Mouse (Mus musculus): ENCODE results near the gene Ucn2. TPM values are rescaled to one million over a fixed set of nuclear protein-coding genes. Genes with fewer than 3 reads are reported as not detected.

The Ucn2 gene
- polyA plus RNA-seq, 1 experiment from 2014 or later = not detected

GRCm38 (mm10) chr9:108998287-108999166 is 12.7 kb downstream of the Ucn2 start:
- Histone ChIP-seq H3K4me2 (replicated peaks) (no peak overlapping the region), H3K9ac (replicated peaks) (peak overlapping the region; percentile 28; the same call in 1 of the 2 replicates), H3K27ac (no peak overlapping the region), H3K9me3 (no peaks in the 10 kb centered on the region), H3K36me3 (peaks cover 7% of the 10 kb centered on the region; the same call in 1 of the 2 replicates), H3K4me3 (replicated peaks) (no peak overlapping the region), H3K4me1 (replicated peaks) (peaks cover 20% of the 10 kb centered on the region), H3K27me3 (no peaks in the 10 kb centered on the region)
- 84% methylated on average over 19 of the region's 19 CpGs for WGBS
- ATAC-seq = no peak

DNA sequence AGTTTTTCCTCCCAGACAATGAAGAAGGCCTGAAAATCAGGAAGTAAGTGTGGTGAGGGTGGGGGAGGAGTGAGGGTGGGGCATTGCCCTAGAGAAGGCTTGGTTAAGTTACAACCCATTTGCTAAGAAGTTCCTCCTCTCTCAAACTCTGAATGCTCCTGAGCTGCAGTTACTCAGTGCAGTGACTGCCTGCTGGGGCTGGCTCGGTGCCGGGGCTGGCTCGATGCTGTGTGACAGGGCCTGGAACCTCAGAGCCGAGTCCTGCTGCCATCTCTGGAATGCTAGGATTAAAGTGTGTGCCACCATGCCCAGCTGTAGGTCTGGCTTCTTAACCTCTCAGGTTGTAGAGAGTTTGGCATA is 13.3 kb downstream of the Ucn2 start:
- no peak for ATAC-seq
- Histone ChIP-seq H3K4me1 (replicated peaks) (peaks cover 16% of the 10 kb centered on the region), H3K36me3 (peaks cover 7% of the 10 kb centered on the region; the same call in 1 of the 2 replicates), H3K4me2 (replicated peaks) (no peak overlapping the region), H3K9me3 (no peaks in the 10 kb centered on the region), H3K9ac (replicated peaks) (no peak overlapping the region), H3K27me3 (no peaks in the 10 kb centered on the region), H3K27ac (no peak overlapping the region), H3K4me3 (replicated peaks) (no peak overlapping the region)
- 83% methylated on average over 4 of the region's 4 CpGs for WGBS

DNA sequence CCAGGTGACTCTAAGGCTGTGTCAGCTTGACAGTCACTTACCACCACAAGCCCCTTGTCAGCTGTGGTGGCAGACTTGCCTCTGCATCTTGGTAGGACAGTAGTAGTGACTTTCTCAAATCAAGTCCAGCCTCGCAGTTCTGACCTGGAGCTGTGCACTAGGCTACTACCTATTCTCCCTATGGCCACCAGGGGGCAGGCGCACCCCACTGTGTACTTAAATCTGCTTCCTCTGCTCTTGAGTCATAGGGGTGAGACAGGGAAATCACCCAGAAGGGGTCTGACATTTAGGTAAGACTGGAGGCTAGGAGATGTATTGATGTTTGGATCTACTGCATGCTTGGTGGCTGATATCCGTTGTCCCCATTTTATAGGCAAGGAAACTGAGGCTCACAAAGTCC is 14.9 kb downstream of the Ucn2 start:
- WGBS = 8% methylated on average over 3 of the region's 3 CpGs
- H3K27me3 ChIP-seq = no peaks in the 10 kb centered on the region
- ATAC-seq = peak; percentile 75; the same call in 1 of the 2 replicates

GRCm38 (mm10) chr9:109003201-109003600 is 17.4 kb downstream of the Ucn2 start:
- WGBS = 59% methylated on average over 2 of the region's 2 CpGs
- no peak overlapping the region for H3K4me3 ChIP-seq (replicated peaks)
- 0 out of 2 replicates have a peak, but pooled peaks cover 6% of the 10 kb centered on the region for H3K4me1 ChIP-seq (replicated peaks)
- H3K27me3 ChIP-seq = no peaks in the 10 kb centered on the region
- no peak overlapping the region for H3K27ac ChIP-seq
- no peak for ATAC-seq
- H3K9ac ChIP-seq (replicated peaks) = no peak overlapping the region
- H3K36me3 ChIP-seq = peaks cover 25% of the 10 kb centered on the region
- no peaks in the 10 kb centered on the region for H3K9me3 ChIP-seq
- no peak overlapping the region for H3K4me2 ChIP-seq (replicated peaks)

More for the DNA sequence above, 14.9 kb downstream of the Ucn2 start:
- Histone ChIP-seq H3K9ac (replicated peaks) (no peak overlapping the region), H3K27ac (no peak overlapping the region), H3K4me2 (replicated peaks) (no peak overlapping the region), H3K4me1 (replicated peaks) (peaks cover 8% of the 10 kb centered on the region; the same call in 1 of the 2 replicates), H3K4me3 (replicated peaks) (no peak overlapping the region), H3K9me3 (no peaks in the 10 kb centered on the region), H3K36me3 (peaks cover 10% of the 10 kb centered on the region; the same call in 1 of the 2 replicates)

DNA sequence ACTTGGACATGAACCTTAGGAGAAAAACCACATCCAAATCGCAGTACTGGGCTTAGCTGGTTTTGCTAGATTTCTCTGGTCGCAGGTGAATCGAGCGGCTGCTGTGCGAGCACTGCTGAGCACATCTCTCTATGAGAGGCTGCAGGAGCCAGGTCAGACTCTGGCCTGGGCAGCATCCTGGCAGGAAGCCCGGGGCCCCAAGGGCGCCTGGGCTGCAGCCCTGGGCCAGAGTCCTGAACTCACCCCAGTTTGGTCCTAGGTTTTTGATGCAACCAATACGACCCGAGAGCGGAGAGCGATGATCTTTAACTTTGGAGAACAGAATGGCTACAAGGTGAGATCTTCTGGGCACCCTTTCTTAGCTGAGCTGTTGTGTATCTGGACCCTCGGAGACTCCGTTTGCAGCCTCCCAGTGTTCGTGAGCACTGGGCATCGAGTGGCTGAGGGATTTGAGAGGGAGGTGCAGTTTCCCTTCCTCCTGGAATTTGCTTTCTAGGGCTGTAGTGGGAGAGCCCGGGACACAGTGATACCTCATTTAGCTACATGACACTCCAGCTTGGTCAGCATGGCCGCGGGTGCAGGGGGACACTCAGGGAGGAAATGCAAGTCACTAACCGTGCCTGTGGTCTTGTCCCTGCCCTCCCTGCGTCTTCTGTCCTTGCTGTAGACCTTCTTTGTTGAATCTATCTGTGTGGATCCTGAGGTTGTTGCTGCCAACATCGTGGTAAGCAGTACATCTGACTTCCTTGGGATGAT is 21.4 kb downstream of the Ucn2 start:
- ATAC-seq = no peak
- Histone ChIP-seq H3K4me2 (replicated peaks) (no peak overlapping the region), H3K27ac (no peak overlapping the region), H3K9ac (replicated peaks) (no peak overlapping the region), H3K27me3 (no peaks in the 10 kb centered on the region), H3K36me3 (peaks cover 61% of the 10 kb centered on the region), H3K4me1 (replicated peaks) (no peaks in the 10 kb centered on the region), H3K9me3 (no peaks in the 10 kb centered on the region), H3K4me3 (replicated peaks) (no peak overlapping the region)
- WGBS = 90% methylated on average over 21 of the region's 21 CpGs

- Histone ChIP-seq H3K9me3 (no peaks in the 10 kb centered on the region), H3K4me3 (replicated peaks) (no peak overlapping the region), H3K4me2 (replicated peaks) (no peak overlapping the region), H3K4me1 (replicated peaks) (no peaks in the 10 kb centered on the region), H3K27ac (no peak overlapping the region; the same call in 1 of the 2 replicates), H3K9ac (replicated peaks) (no peak overlapping the region), H3K27me3 (no peaks in the 10 kb centered on the region), H3K36me3 (peaks cover 54% of the 10 kb centered on the region)
- WGBS = 81% methylated on average over 9 of the region's 9 CpGs
- no peak for ATAC-seq
Observed at GRCm38 (mm10) chr9:109008081-109008480, 22.3 kb downstream of the Ucn2 start.

GRCm38 (mm10) chr9:109008994-109009635 is 23.3 kb downstream of the Ucn2 start:
- no peaks in the 10 kb centered on the region for H3K27me3 ChIP-seq
- H3K36me3 ChIP-seq = peaks cover 59% of the 10 kb centered on the region
- ATAC-seq = no peak
- no peaks in the 10 kb centered on the region for H3K4me1 ChIP-seq (replicated peaks)
- H3K4me3 ChIP-seq (replicated peaks) = no peak overlapping the region
- no peaks in the 10 kb centered on the region for H3K9me3 ChIP-seq
- 81% methylated on average over 10 of the region's 10 CpGs for WGBS
- H3K27ac ChIP-seq = no peak overlapping the region
- no peak overlapping the region for H3K9ac ChIP-seq (replicated peaks)
- H3K4me2 ChIP-seq (replicated peaks) = no peak overlapping the region

DNA sequence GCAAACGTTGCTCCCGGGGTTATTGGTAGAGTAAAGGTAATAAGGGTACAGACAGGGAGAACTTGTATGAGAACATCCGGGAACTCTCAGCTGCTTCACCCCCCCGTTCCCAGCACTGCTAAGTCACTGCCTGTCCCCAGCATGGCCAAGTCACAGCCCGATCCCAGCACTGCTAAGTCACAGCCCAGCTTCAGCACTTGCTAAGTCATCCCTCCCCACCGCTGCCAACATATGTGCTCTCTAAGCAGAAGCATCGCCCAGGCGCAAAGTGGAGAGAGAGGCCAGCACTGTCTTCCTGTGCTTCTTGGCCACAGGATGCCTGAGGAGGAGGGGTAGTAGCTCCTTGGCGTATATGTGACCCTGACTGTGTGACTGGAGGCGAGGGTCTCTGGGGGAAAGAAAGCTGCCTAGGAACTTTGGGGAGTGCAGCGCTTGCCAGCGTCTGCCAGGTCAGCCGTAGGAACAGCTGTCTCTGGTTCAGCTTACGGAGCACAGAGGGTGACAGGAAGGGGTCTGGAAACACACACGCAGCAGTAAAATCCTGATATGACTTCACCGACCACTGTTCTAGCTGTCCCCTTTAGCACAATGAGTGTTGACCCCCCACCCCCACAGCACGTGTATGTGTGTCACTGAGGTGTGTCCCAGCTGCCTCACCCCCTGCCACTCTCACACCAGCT is 24.0 kb downstream of the Ucn2 start:
- H3K4me3 ChIP-seq (replicated peaks) = no peak overlapping the region
- peaks cover 59% of the 10 kb centered on the region for H3K36me3 ChIP-seq
- no peak overlapping the region for H3K27ac ChIP-seq
- no peaks in the 10 kb centered on the region for H3K9me3 ChIP-seq
- no peaks in the 10 kb centered on the region for H3K4me1 ChIP-seq (replicated peaks)
- H3K4me2 ChIP-seq (replicated peaks) = no peak overlapping the region
- no peak for ATAC-seq
- no peaks in the 10 kb centered on the region for H3K27me3 ChIP-seq
- H3K9ac ChIP-seq (replicated peaks) = no peak overlapping the region
- 70% methylated on average over 17 of the region's 17 CpGs for WGBS

- no peak for ATAC-seq
Observed at GRCm38 (mm10) chr9:109010316-109010690, 24.5 kb downstream of the Ucn2 start.

GRCm38 (mm10) chr9:109015397-109015796 is 29.6 kb downstream of the Ucn2 start:
- Histone ChIP-seq H3K4me3 (replicated peaks) (no peak overlapping the region), H3K4me1 (replicated peaks) (no peaks in the 10 kb centered on the region), H3K27me3 (no peaks in the 10 kb centered on the region), H3K4me2 (replicated peaks) (no peak overlapping the region), H3K36me3 (peaks cover 30% of the 10 kb centered on the region), H3K27ac (no peak overlapping the region), H3K9ac (replicated peaks) (no peak overlapping the region), H3K9me3 (no peaks in the 10 kb centered on the region)
- WGBS = 83% methylated on average over 8 of the region's 8 CpGs
- no peak for ATAC-seq

More at GRCm38 (mm10) chr9:109010316-109010690, 24.5 kb downstream of the Ucn2 start:
- Histone ChIP-seq H3K4me1 (replicated peaks) (no peaks in the 10 kb centered on the region), H3K36me3 (peaks cover 59% of the 10 kb centered on the region), H3K4me3 (replicated peaks) (no peak overlapping the region), H3K9me3 (no peaks in the 10 kb centered on the region), H3K9ac (replicated peaks) (no peak overlapping the region), H3K27ac (no peak overlapping the region), H3K27me3 (no peaks in the 10 kb centered on the region), H3K4me2 (replicated peaks) (no peak overlapping the region)
- WGBS = 91% methylated on average over 14 of the region's 14 CpGs

DNA sequence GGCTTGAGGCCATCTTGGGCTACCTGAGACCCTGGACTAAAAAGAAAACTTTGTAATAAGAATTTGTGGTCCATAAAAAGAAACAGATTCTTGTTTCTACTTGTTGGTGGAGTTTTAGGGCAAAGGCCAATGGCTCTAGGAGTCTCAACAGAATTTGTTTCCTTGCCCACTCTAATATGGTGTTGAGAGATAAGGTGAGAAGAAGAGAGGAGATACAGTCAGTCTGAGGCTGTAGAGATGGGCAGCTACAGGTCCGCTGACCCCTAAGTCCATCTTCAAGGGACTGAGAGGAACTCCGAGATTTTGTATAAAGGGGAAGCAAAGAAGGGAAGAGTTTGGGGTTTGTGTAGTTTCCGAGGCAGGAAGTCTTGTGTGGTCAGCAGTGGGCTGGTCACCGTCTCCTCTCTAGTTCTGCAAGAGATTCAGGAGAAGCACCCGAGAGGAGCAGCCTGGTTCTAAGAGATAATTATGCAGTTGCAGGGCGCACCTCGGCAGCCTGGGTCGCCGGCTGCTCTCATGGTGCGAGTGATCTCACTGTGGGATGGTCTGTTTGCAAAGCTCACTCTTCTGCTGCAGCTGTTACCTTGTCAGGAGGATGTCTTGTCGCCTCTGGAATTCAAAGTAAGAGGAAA is 31.3 kb downstream of the Ucn2 start:
- no peaks in the 10 kb centered on the region for H3K4me1 ChIP-seq (replicated peaks)
- no peak overlapping the region for H3K4me3 ChIP-seq (replicated peaks)
- H3K4me2 ChIP-seq (replicated peaks) = no peak overlapping the region
- no peak overlapping the region for H3K27ac ChIP-seq
- H3K9me3 ChIP-seq = no peaks in the 10 kb centered on the region
- 76% methylated on average over 11 of the region's 11 CpGs for WGBS
- H3K27me3 ChIP-seq = no peaks in the 10 kb centered on the region
- no peak for ATAC-seq
- H3K36me3 ChIP-seq = peaks cover 13% of the 10 kb centered on the region; the same call in 1 of the 2 replicates
- no peak overlapping the region for H3K9ac ChIP-seq (replicated peaks)

Data from midbrain, embryonic 13.5 days (tissue).